Mouse (Mus musculus): ENCODE measurements at regions not wholly inside any gene's neighbourhood (a gene's known extent, or its start where the extent isn't known, plus 50 kb on each side); places are given as distances from the start of the nearest gene placed in this dataset.

- Histone ChIP-seq H3K9me3 (ENCODE audit: control insufficient read depth, insufficient read depth, low read depth, low read length) (no peaks in the 10 kb centered on the region), H3K36me3 (ENCODE audit: control insufficient read depth, insufficient read depth, low read length, poor library complexity, severe bottlenecking) (no peaks in the 10 kb centered on the region), H3K9ac (ENCODE audit: insufficient read depth, low read depth, low read length, poor library complexity, severe bottlenecking) (no peak overlapping the region), H3K4me1 (ENCODE audit: control insufficient read depth in 2 of 2, insufficient read depth in 2 of 2, low read length in 2 of 2, poor library complexity in 1 of 2) (no peaks in the 10 kb centered on the region), H3K27ac (ENCODE audit: insufficient read depth, low read depth, low read length, poor library complexity, severe bottlenecking) (no peak overlapping the region), H3K4me3 (ENCODE audit: insufficient read depth in 1 of 2, low read depth in 1 of 2, low read length in 2 of 2, poor library complexity in 1 of 2, severe bottlenecking in 1 of 2) (no peak overlapping the region)
- in situ Hi-C loops (cut with MboI; ENCODE audit: low sequenced_read_pairs in 2 of 2, unreplicated experiment in 2 of 2), result no loop called here
- TF ChIP-seq ZC3H11A (IDR thresholded peaks at IDR 0.05; ENCODE audit: borderline replicate concordance, low read depth, low read length) (no peak), ZNF384 (IDR thresholded peaks at IDR 0.05; ENCODE audit: low read depth, low read length) (no peak), HCFC1 (IDR thresholded peaks at IDR 0.05; ENCODE audit: borderline replicate concordance, insufficient read depth, low read length) (no peak), CHD2 (IDR thresholded peaks at IDR 0.05; ENCODE audit: low read depth, low read length) (no peak), MAFK (IDR thresholded peaks at IDR 0.05; ENCODE audit: insufficient read depth, low read depth, low read length) (no peak)
- DNase-seq (ENCODE audit: low read depth, low spot score), result no peak
Observed at GRCm38 (mm10) chr13:107175891-107176290, 154.0 kb upstream of the Kif2a start.

GRCm38 (mm10) chr13:107168599-107169149 lies 146.7 kb upstream of the Kif2a start:
- no peak overlapping the region for H3K27ac ChIP-seq (ENCODE audit: insufficient read depth, low read depth, low read length, poor library complexity, severe bottlenecking)
- H3K9ac ChIP-seq (ENCODE audit: insufficient read depth, low read depth, low read length, poor library complexity, severe bottlenecking), result no peak overlapping the region
- no peaks in the 10 kb centered on the region for H3K36me3 ChIP-seq (ENCODE audit: control insufficient read depth, insufficient read depth, low read length, poor library complexity, severe bottlenecking)
- TF ChIP-seq ZNF384 (IDR thresholded peaks at IDR 0.05; ENCODE audit: low read depth, low read length) (no peak), ZC3H11A (IDR thresholded peaks at IDR 0.05; ENCODE audit: borderline replicate concordance, low read depth, low read length) (no peak), HCFC1 (IDR thresholded peaks at IDR 0.05; ENCODE audit: borderline replicate concordance, insufficient read depth, low read length) (no peak), CHD2 (IDR thresholded peaks at IDR 0.05; ENCODE audit: low read depth, low read length) (no peak), MAFK (IDR thresholded peaks at IDR 0.05; ENCODE audit: insufficient read depth, low read depth, low read length) (no peak)
- H3K4me3 ChIP-seq (ENCODE audit: insufficient read depth in 1 of 2, low read depth in 1 of 2, low read length in 2 of 2, poor library complexity in 1 of 2, severe bottlenecking in 1 of 2), result peak overlapping the region; percentile 2 to 26; a peak in 1 of 4 replicates
- in situ Hi-C loops (cut with MboI; ENCODE audit: low sequenced_read_pairs in 2 of 2, unreplicated experiment in 2 of 2), result no loop called here
- no peaks in the 10 kb centered on the region for H3K4me1 ChIP-seq (ENCODE audit: control insufficient read depth in 2 of 2, insufficient read depth in 2 of 2, low read length in 2 of 2, poor library complexity in 1 of 2)
- H3K9me3 ChIP-seq (ENCODE audit: control insufficient read depth, insufficient read depth, low read depth, low read length), result no peaks in the 10 kb centered on the region
- no peak for DNase-seq (ENCODE audit: low read depth, low spot score)

GRCm38 (mm10) chr13:107167856-107168598 lies 146.1 kb upstream of the Kif2a start:
- in situ Hi-C loops (cut with MboI; ENCODE audit: low sequenced_read_pairs in 2 of 2, unreplicated experiment in 2 of 2), result no loop called here
- TF ChIP-seq CHD2 (IDR thresholded peaks at IDR 0.05; ENCODE audit: low read depth, low read length), result no peak
- TF ChIP-seq ZC3H11A (IDR thresholded peaks at IDR 0.05; ENCODE audit: borderline replicate concordance, low read depth, low read length), result no peak
- no peak for TF ChIP-seq ZNF384 (IDR thresholded peaks at IDR 0.05; ENCODE audit: low read depth, low read length)
- no peak for TF ChIP-seq MAFK (IDR thresholded peaks at IDR 0.05; ENCODE audit: insufficient read depth, low read depth, low read length)
- TF ChIP-seq HCFC1 (IDR thresholded peaks at IDR 0.05; ENCODE audit: borderline replicate concordance, insufficient read depth, low read length), result no peak
- Histone ChIP-seq H3K27ac (ENCODE audit: insufficient read depth, low read depth, low read length, poor library complexity, severe bottlenecking) (no peak overlapping the region), H3K4me1 (ENCODE audit: control insufficient read depth in 2 of 2, insufficient read depth in 2 of 2, low read length in 2 of 2, poor library complexity in 1 of 2) (no peaks in the 10 kb centered on the region), H3K4me3 (ENCODE audit: insufficient read depth in 1 of 2, low read depth in 1 of 2, low read length in 2 of 2, poor library complexity in 1 of 2, severe bottlenecking in 1 of 2) (peak overlapping the region; percentile 2 to 26; a peak in 1 of 4 replicates), H3K9me3 (ENCODE audit: control insufficient read depth, insufficient read depth, low read depth, low read length) (no peaks in the 10 kb centered on the region), H3K36me3 (ENCODE audit: control insufficient read depth, insufficient read depth, low read length, poor library complexity, severe bottlenecking) (no peaks in the 10 kb centered on the region), H3K9ac (ENCODE audit: insufficient read depth, low read depth, low read length, poor library complexity, severe bottlenecking) (no peak overlapping the region)
- DNase-seq (ENCODE audit: low read depth, low spot score), result no peak

- no peaks in the 10 kb centered on the region for H3K9me3 ChIP-seq (ENCODE audit: control insufficient read depth, insufficient read depth, low read depth, low read length)
- H3K27ac ChIP-seq (ENCODE audit: insufficient read depth, low read depth, low read length, poor library complexity, severe bottlenecking), result no peak overlapping the region
- no peak overlapping the region for H3K9ac ChIP-seq (ENCODE audit: insufficient read depth, low read depth, low read length, poor library complexity, severe bottlenecking)
- H3K4me1 ChIP-seq (ENCODE audit: control insufficient read depth in 2 of 2, insufficient read depth in 2 of 2, low read length in 2 of 2, poor library complexity in 1 of 2), result no peaks in the 10 kb centered on the region
- no peak for DNase-seq (ENCODE audit: low read depth, low spot score)
- no peak overlapping the region for H3K4me3 ChIP-seq (ENCODE audit: insufficient read depth in 1 of 2, low read depth in 1 of 2, low read length in 2 of 2, poor library complexity in 1 of 2, severe bottlenecking in 1 of 2)
- in situ Hi-C loops (cut with MboI; ENCODE audit: low sequenced_read_pairs in 2 of 2, unreplicated experiment in 2 of 2), result no loop called here
- H3K36me3 ChIP-seq (ENCODE audit: control insufficient read depth, insufficient read depth, low read length, poor library complexity, severe bottlenecking), result no peaks in the 10 kb centered on the region
- no peak for TF ChIP-seq MAFK (IDR thresholded peaks at IDR 0.05; ENCODE audit: insufficient read depth, low read depth, low read length)
- TF ChIP-seq ZC3H11A (IDR thresholded peaks at IDR 0.05; ENCODE audit: borderline replicate concordance, low read depth, low read length), result no peak
- no peak for TF ChIP-seq CHD2 (IDR thresholded peaks at IDR 0.05; ENCODE audit: low read depth, low read length)
- TF ChIP-seq ZNF384 (IDR thresholded peaks at IDR 0.05; ENCODE audit: low read depth, low read length), result no peak
- TF ChIP-seq HCFC1 (IDR thresholded peaks at IDR 0.05; ENCODE audit: borderline replicate concordance, insufficient read depth, low read length), result no peak
Observed at GRCm38 (mm10) chr13:107151548-107151947, 129.6 kb upstream of the Kif2a start.
